Mouse (Mus musculus) liver, embryonic 13.5 days (tissue): Measurements from ENCODE around the gene Sart1. TPM values are rescaled to one million over a fixed set of nuclear protein-coding genes. Genes with fewer than 3 reads are reported as not detected.

Experiments
- ATAC-seq: fragments of 200-750 bp; cut with Nextera tagmentation; 2 replicates; pipeline ENCODE4 v1.8.0; 2017; ENCODE audit warnings: low read depth, mild to moderate bottlenecking, moderate number of reproducible peaks, moderate library complexity
- DNase-seq: peaks from one replicate; pipeline ENCODE4 v3.0.0; 2022
- H3K27ac ChIP-seq: fragments of 300-500 bp; sonication (generic); 2 replicates; pipeline ENCODE4 v1.5.1; 2015; ENCODE audit warnings: moderate library complexity, mild to moderate bottlenecking, inconsistent platforms
- H3K27me3 ChIP-seq: fragments of 300-500 bp; sonication (generic); 2 replicates; pipeline ENCODE4 v1.6.1; 2015; ENCODE audit warnings: mild to moderate bottlenecking, inconsistent platforms
- H3K36me3 ChIP-seq: fragments of 300-500 bp; sonication (generic); 2 replicates; pipeline ENCODE4 v1.6.1; 2015; ENCODE audit warnings: mild to moderate bottlenecking, inconsistent platforms
- H3K4me1 ChIP-seq: fragments of 300-500 bp; sonication (generic); replicated peaks from 2 replicates; pipeline ENCODE4 v1.6.1; 2015; ENCODE audit warnings: inconsistent platforms
- H3K4me2 ChIP-seq: fragments of 300-500 bp; sonication (generic); 2 replicates; pipeline ENCODE4 v1.6.1; 2015; ENCODE audit warnings: inconsistent platforms, mild to moderate bottlenecking, moderate library complexity
- H3K4me3 ChIP-seq: fragments of 300-500 bp; sonication (generic); replicated peaks from 2 replicates; pipeline ENCODE4 v1.5.1; 2015; ENCODE audit warnings: mild to moderate bottlenecking, inconsistent platforms
- H3K9ac ChIP-seq: fragments of 300-500 bp; sonication (generic); 2 replicates; pipeline ENCODE4 v1.6.1; 2015; ENCODE audit warnings: mild to moderate bottlenecking, inconsistent platforms
- H3K9me3 ChIP-seq: fragments of 300-500 bp; sonication (generic); replicated peaks from 2 replicates; pipeline ENCODE4 v1.6.1; 2016; ENCODE audit warnings: inconsistent platforms
- WGBS: fragments of 180-500 bp; shearing (Covaris S2); methylation state at CpG from one replicate; pipeline ENCODE4 v1.1.7; 2015; ENCODE audit not compliant: insufficient replicate concordance; 5-methylcytosine and 5-hydroxymethylcytosine counted together
- polyA plus RNA-seq: library from polyadenylated mRNA; unstranded; fragments of >200 nt; fragmentation: Nextera tagmentation; extraction: Ambion mirVana; gene quantifications from 2 replicates; pipeline ENCODE4 v1.2.1, GENCODE M21; 2015

Sart1 gene
- polyA plus RNA-seq: 35.1 and 41.0 TPM in 2 replicates

GRCm38 (mm10) chr19:5388588-5389242 is at the start of gene Sart1:
Gene Sart1, minus strand, starts transcription at chr19:5388703.
- WGBS: under 1% methylated on average over 43 of the region's 43 CpGs
- H3K4me1 ChIP-seq: peaks cover 50% of the 10 kb centered on the region

GRCm38 (mm10) chr19:5433951-5434350 is 45.4 kb upstream of the Sart1 start:
- 52% methylated on average over 7 of the region's 7 CpGs for WGBS
- Histone ChIP-seq H3K27ac (peak overlapping the region; percentile 60; the same call in 1 of the 2 replicates), H3K9me3 (no peaks in the 10 kb centered on the region), H3K27me3 (no peaks in the 10 kb centered on the region; the same call in 1 of the 2 replicates), H3K9ac (peak overlapping the region; percentile 60; the same call in 1 of the 2 replicates), H3K36me3 (no peaks in the 10 kb centered on the region), H3K4me3 (no peak overlapping the region), H3K4me2 (peak overlapping the region; percentile 79), H3K4me1 (peaks cover 20% of the 10 kb centered on the region)
- ATAC-seq (no peak), DNase-seq (no peak)

More at GRCm38 (mm10) chr19:5388588-5389242, at the start of gene Sart1:
- Histone ChIP-seq H3K9ac (peak within 1 kb of the TSS; percentile 96), H3K4me3 (peak within 1 kb of the TSS; percentile 100), H3K9me3 (no peaks in the 10 kb centered on the region), H3K4me2 (peak within 1 kb of the TSS; percentile 91), H3K36me3 (peaks cover 30% of the 10 kb centered on the region), H3K27me3 (no peaks in the 10 kb centered on the region), H3K27ac (peak within 1 kb of the TSS; percentile 90)
- ATAC-seq: peak; percentile 93
- DNase-seq: peak; percentile 93

GRCm38 (mm10) chr19:5432992-5433852 is 44.7 kb upstream of the Sart1 start:
- Histone ChIP-seq H3K27me3 (no peaks in the 10 kb centered on the region; the same call in 1 of the 2 replicates), H3K4me1 (peaks cover 20% of the 10 kb centered on the region), H3K4me3 (peak overlapping the region; percentile 51), H3K9me3 (no peaks in the 10 kb centered on the region), H3K36me3 (no peaks in the 10 kb centered on the region), H3K27ac (peak overlapping the region; percentile 60), H3K9ac (peak overlapping the region; percentile 60), H3K4me2 (peak overlapping the region; percentile 79)
- DNase-seq (no peak), ATAC-seq (peak; percentile 60)
- WGBS: 5% methylated on average over 16 of the region's 16 CpGs

GRCm38 (mm10) chr19:5431911-5432464 is 43.5 kb upstream of the Sart1 start:
- no peak overlapping the region for H3K4me2 ChIP-seq
- H3K9ac ChIP-seq: no peak overlapping the region
- DNase-seq (no peak), ATAC-seq (no peak)
- peaks cover 4% of the 10 kb centered on the region for H3K36me3 ChIP-seq
- no peaks in the 10 kb centered on the region for H3K9me3 ChIP-seq
- peaks cover 27% of the 10 kb centered on the region for H3K4me1 ChIP-seq
- no peak overlapping the region for H3K4me3 ChIP-seq
- WGBS: 61% methylated on average over 4 of the region's 4 CpGs
- no peak overlapping the region for H3K27ac ChIP-seq
- no peaks in the 10 kb centered on the region; the same call in 1 of the 2 replicates for H3K27me3 ChIP-seq

- no peak overlapping the region for H3K4me2 ChIP-seq
- DNase-seq (no peak), ATAC-seq (no peak)
- no peak overlapping the region for H3K27ac ChIP-seq
- 95% methylated on average over 1 of the region's 1 CpGs for WGBS
- H3K9ac ChIP-seq: no peak overlapping the region
- no peaks in the 10 kb centered on the region; the same call in 1 of the 2 replicates for H3K27me3 ChIP-seq
- H3K9me3 ChIP-seq: no peaks in the 10 kb centered on the region
- no peak overlapping the region for H3K4me3 ChIP-seq
- peaks cover 42% of the 10 kb centered on the region for H3K4me1 ChIP-seq
- peaks cover 14% of the 10 kb centered on the region for H3K36me3 ChIP-seq
Measured at GRCm38 (mm10) chr19:5430408-5430807, 41.9 kb upstream of the Sart1 start.

GRCm38 (mm10) chr19:5429806-5430205 is 41.3 kb upstream of the Sart1 start:
- Histone ChIP-seq H3K27ac (no peak overlapping the region), H3K36me3 (peaks cover 14% of the 10 kb centered on the region), H3K27me3 (no peaks in the 10 kb centered on the region), H3K4me3 (no peak overlapping the region), H3K4me2 (no peak overlapping the region), H3K9ac (no peak overlapping the region), H3K9me3 (no peaks in the 10 kb centered on the region), H3K4me1 (peaks cover 42% of the 10 kb centered on the region)
- 67% methylated on average over 8 of the region's 8 CpGs for WGBS
- ATAC-seq (no peak), DNase-seq (no peak)

- H3K9ac ChIP-seq: no peak overlapping the region
- no peaks in the 10 kb centered on the region for H3K9me3 ChIP-seq
- H3K4me1 ChIP-seq: peaks cover 40% of the 10 kb centered on the region
- DNase-seq: no peak
- H3K4me3 ChIP-seq: no peak overlapping the region
- no peak overlapping the region for H3K27ac ChIP-seq
- 64% methylated on average over 4 of the region's 4 CpGs for WGBS
- H3K36me3 ChIP-seq: peaks cover 14% of the 10 kb centered on the region
- no peak for ATAC-seq
- no peaks in the 10 kb centered on the region for H3K27me3 ChIP-seq
- H3K4me2 ChIP-seq: no peak overlapping the region
Measured at GRCm38 (mm10) chr19:5429219-5429618, 40.7 kb upstream of the Sart1 start.

- H3K9ac ChIP-seq: 0 out of 2 replicates have a peak overlapping the region, but pooled peaks have one; percentile 13
- H3K27me3 ChIP-seq: no peaks in the 10 kb centered on the region
- H3K4me3 ChIP-seq: no peak overlapping the region
- WGBS: 71% methylated on average over 2 of the region's 2 CpGs
- no peak overlapping the region for H3K27ac ChIP-seq
- H3K36me3 ChIP-seq: peaks cover 17% of the 10 kb centered on the region
- no peaks in the 10 kb centered on the region for H3K9me3 ChIP-seq
- DNase-seq: no peak
- H3K4me2 ChIP-seq: no peak overlapping the region
- H3K4me1 ChIP-seq: peaks cover 40% of the 10 kb centered on the region
- no peak for ATAC-seq
Measured at GRCm38 (mm10) chr19:5428083-5428482, 39.6 kb upstream of the Sart1 start.

- Histone ChIP-seq H3K27ac (no peak overlapping the region), H3K9ac (peak overlapping the region; percentile 90), H3K4me2 (peak overlapping the region; percentile 81; the same call in 1 of the 2 replicates), H3K4me3 (0 out of 2 replicates have a peak overlapping the region, but pooled peaks have one; percentile 82), H3K36me3 (peaks cover 30% of the 10 kb centered on the region), H3K9me3 (no peaks in the 10 kb centered on the region), H3K4me1 (peaks cover 41% of the 10 kb centered on the region), H3K27me3 (no peaks in the 10 kb centered on the region)
- 86% methylated on average over 13 of the region's 13 CpGs for WGBS
- ATAC-seq: no peak
- DNase-seq: no peak
Measured at GRCm38 (mm10) chr19:5426640-5427290, 38.3 kb upstream of the Sart1 start.

GRCm38 (mm10) chr19:5425906-5426565 is 37.5 kb upstream of the Sart1 start:
- Histone ChIP-seq H3K9ac (peak overlapping the region; percentile 90), H3K9me3 (no peaks in the 10 kb centered on the region), H3K36me3 (peaks cover 33% of the 10 kb centered on the region), H3K27me3 (no peaks in the 10 kb centered on the region), H3K4me1 (peaks cover 41% of the 10 kb centered on the region), H3K4me2 (peak overlapping the region; percentile 81), H3K27ac (peak overlapping the region; percentile 89), H3K4me3 (peak overlapping the region; percentile 82)
- WGBS: 78% methylated on average over 18 of the region's 18 CpGs
- DNase-seq: no peak
- ATAC-seq: no peak
